Comparison of ENCODE assay signal across 8 mouse cellular contexts in the genomic region with DNA sequence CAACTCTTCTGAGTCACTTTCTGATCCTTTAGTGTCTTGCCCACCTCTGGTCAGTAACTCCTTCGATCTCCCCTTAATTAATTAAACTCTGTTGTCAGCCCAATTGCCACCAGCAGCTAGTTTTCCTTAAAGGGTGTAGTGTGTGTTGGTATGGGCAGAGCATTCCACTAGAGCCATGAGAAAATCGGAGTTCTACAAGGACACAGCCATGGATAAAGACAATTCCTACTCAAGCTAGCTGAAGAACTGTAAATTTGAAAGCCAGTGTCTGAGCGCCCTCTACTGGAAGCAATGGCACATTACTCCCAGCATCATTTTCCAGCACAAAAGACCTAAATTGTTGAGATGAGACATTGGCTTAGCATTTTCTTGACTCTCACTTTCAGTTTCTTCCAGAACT. TPM values are rescaled to one million over a fixed set of nuclear protein-coding genes. Genes with fewer than 3 reads are reported as not detected.
DNase-seq lines count a peak whose midpoint lies in the region; ATAC-seq and TF ChIP-seq lines count a peak whose summit lies in the region.

No protein-coding gene starts in this region.

- H3K27ac ChIP-seq in heart, embryonic 11.5 days (ENCODE audit: low read depth, low read length), result no peak overlapping the region
- H3K27ac ChIP-seq in cortical plate, adult 2 months (ENCODE audit: insufficient read depth, low read length), result no peak overlapping the region
- 0 out of 2 replicates have a peak overlapping the region, but pooled peaks have one; percentile 13 for H3K27ac ChIP-seq in heart, embryonic 10.5 days
- no peak overlapping the region for H3K27ac ChIP-seq in spleen, adult 2 months (ENCODE audit: insufficient read depth, low read length)

- 35% methylated on average over 3 of the region's 3 CpGs for WGBS in heart, embryonic 11.5 days (ENCODE audit: insufficient replicate concordance)
- WGBS in heart, embryonic 10.5 days, result 37% methylated on average over 3 of the region's 3 CpGs
- 33% methylated on average over 3 of the region's 3 CpGs for WGBS in spleen, adult 2 months

- no peak for ATAC-seq in heart, embryonic 11.5 days (replicated peaks; ENCODE audit: insufficient number of reproducible peaks, low FRiP score, low TSS enrichment)

- H3K4me3 ChIP-seq in heart, embryonic 11.5 days (ENCODE audit: low read depth, low read length), result no peak overlapping the region
- no peak overlapping the region for H3K4me3 ChIP-seq in cortical plate, adult 2 months (ENCODE audit: insufficient read depth, low read length)
- H3K4me3 ChIP-seq in heart, embryonic 10.5 days, result no peak overlapping the region
- H3K4me3 ChIP-seq in spleen, adult 2 months (ENCODE audit: extremely low read depth, insufficient read depth, insufficient read length), result no peak overlapping the region

- no peak for TF ChIP-seq POLR2A in cortical plate, adult 2 months (IDR thresholded peaks at IDR 0.05; ENCODE audit: extremely low read depth, insufficient read depth, low read length)
- TF ChIP-seq POLR2A in spleen, adult 2 months (IDR thresholded peaks at IDR 0.05; ENCODE audit: low read depth, low read length), result no peak

- DNase-seq in heart, adult 18-20 months, result peak; percentile 65 to 86
- DNase-seq in adrenal gland, adult (ENCODE audit: inconsistent age in 2 of 2, low spot score in 1 of 2), result peak; percentile 63 to 94
- peak; percentile 79 for DNase-seq in heart, embryonic 10.5 days (ENCODE audit: low spot score)
- peak; percentile 83 to 89 for DNase-seq in layer of hippocampus, postnatal 14 days (ENCODE audit: low spot score in 2 of 2)
- DNase-seq in lung, postnatal 36 days, result peak; percentile 81
- DNase-seq in spleen, adult 2 months (ENCODE audit: low read depth in 1 of 2, low spot score in 2 of 2), result peak; percentile 53 to 62

- no peaks in the 10 kb centered on the region for H3K36me3 ChIP-seq in heart, embryonic 11.5 days (ENCODE audit: control insufficient read depth, insufficient read depth, low read length)
- no peaks in the 10 kb centered on the region for H3K36me3 ChIP-seq in heart, embryonic 10.5 days
- H3K36me3 ChIP-seq in spleen, adult 2 months (ENCODE audit: control insufficient read depth, insufficient read depth, low read length), result no peaks in the 10 kb centered on the region

- no peak overlapping the region for H3K9ac ChIP-seq in heart, embryonic 11.5 days (ENCODE audit: low read depth, low read length)

- 0 out of 2 replicates have a peak, but pooled peaks cover 2% of the 10 kb centered on the region for H3K4me1 ChIP-seq in heart, embryonic 11.5 days (ENCODE audit: control insufficient read depth, insufficient read depth, low read length)
- no peaks in the 10 kb centered on the region for H3K4me1 ChIP-seq in cortical plate, adult 2 months (ENCODE audit: control insufficient read depth, insufficient read depth, low read length)
- H3K4me1 ChIP-seq in heart, embryonic 10.5 days, result peaks cover 12% of the 10 kb centered on the region
- H3K4me1 ChIP-seq in spleen, adult 2 months (ENCODE audit: control insufficient read depth, insufficient read depth, insufficient read length), result no peaks in the 10 kb centered on the region; the same call in 1 of the 2 replicates

- peak; percentile 91 for TF ChIP-seq CTCF in cortical plate, adult 2 months (IDR thresholded peaks at IDR 0.05; ENCODE audit: extremely low read depth, insufficient read depth, low read length)
- TF ChIP-seq CTCF in spleen, adult 2 months (IDR thresholded peaks at IDR 0.05; ENCODE audit: extremely low read depth, insufficient read depth, insufficient read length, insufficient replicate concordance), result peak; percentile 67; the same call in 1 of the 2 replicates

- H3K9me3 ChIP-seq in heart, embryonic 11.5 days (replicated peaks; ENCODE audit: control insufficient read depth, low read length), result no peaks in the 10 kb centered on the region
- no peaks in the 10 kb centered on the region for H3K9me3 ChIP-seq in heart, embryonic 10.5 days

- H3K27me3 ChIP-seq in heart, embryonic 11.5 days (ENCODE audit: control insufficient read depth, insufficient read depth, low read length), result no peaks in the 10 kb centered on the region
- no peaks in the 10 kb centered on the region for H3K27me3 ChIP-seq in heart, embryonic 10.5 days (ENCODE audit: insufficient read depth, poor library complexity, severe bottlenecking)
- H3K27me3 ChIP-seq in spleen, adult 2 months (ENCODE audit: control insufficient read depth, insufficient read depth, low read length), result no peaks in the 10 kb centered on the region

- no peak overlapping the region for H3K4me2 ChIP-seq in heart, embryonic 11.5 days

RNA-seq across cellular contexts. Expression of gene Gmpr, which starts 30.1 kb away (rescaled TPM):
- 100 to 1,000 TPM; 149 to 156 TPM for total RNA-seq in heart, adult 18-20 months (2021)
- polyA plus RNA-seq in heart, embryonic 11.5 days (2014; fragmentation: Nextera tagmentation; extraction: Ambion mirVana), result 176 and 191 TPM in 2 replicates
- 77.8 and 79.9 TPM in 2 replicates for polyA plus RNA-seq in cortical plate, adult 2 months (2012; rRNA removed)
- 133 and 207 TPM in 2 replicates for polyA plus RNA-seq in heart, embryonic 10.5 days (2016; fragmentation: Nextera tagmentation; extraction: Ambion mirVana)
- total RNA-seq in layer of hippocampus, postnatal 14 days (2021), result 10 to 100 TPM; 60.1 to 60.7 TPM
- polyA plus RNA-seq in spleen, adult 2 months (2012; rRNA removed), result 5.1 and 5.7 TPM in 2 replicates

Comparison
In these comparisons a context has a peak if more than half of its experiments do, and no peak if none do; other contexts are left out.
1. RNA of gene Gmpr, which starts 30.1 kb away (polyA plus RNA-seq): 176 to 191 TPM in heart, embryonic 11.5 days, 133 to 207 TPM in heart, embryonic 10.5 days and 77.8 to 79.9 TPM in cortical plate, adult 2 months; 5.1 to 5.7 TPM in spleen, adult 2 months; every median in the first group is over 10 times any median in the second.
2. Peak in every context shown above with its lines, with median percentiles within 50 percentile points of each other: DNase-seq.